Mouse (Mus musculus) bone marrow, adult 2 months (tissue): Measurements from ENCODE around the gene Daglb. TPM values are rescaled to one million over a fixed set of nuclear protein-coding genes. Genes with fewer than 3 reads are reported as not detected.
A peak's percentile ranks its signal among the peaks of the same experiment; 100 is the strongest.

Experiments used
- H3K27ac ChIP-seq: fragments of 200-500 bp; 2 replicates; pipeline ENCODE4 v1.5.1; 2012; ENCODE audit warnings: low read depth, mild to moderate bottlenecking, control low read depth, inconsistent platforms, low read length; ENCODE audit not compliant: control insufficient read depth, poor library complexity, insufficient read depth
- H3K4me1 ChIP-seq: fragments of 200-500 bp; 2 replicates; pipeline ENCODE4 v1.6.1; 2011; ENCODE audit warnings: low read length; ENCODE audit not compliant: control insufficient read depth, insufficient read depth
- H3K4me3 ChIP-seq: fragments of 200-500 bp; replicated peaks from 2 replicates; pipeline ENCODE3; 2011; ENCODE audit warnings: mild to moderate bottlenecking, low read depth, low read length, control low read depth; ENCODE audit not compliant: control insufficient read depth
- CTCF ChIP-seq: fragments of 200-500 bp; IDR thresholded peaks from 2 replicates; pipeline ENCODE4 v1.5.1; 2011; ENCODE audit warnings: low read length, control low read depth; ENCODE audit not compliant: control insufficient read depth, insufficient read depth
- POLR2A ChIP-seq: fragments of 200-500 bp; IDR thresholded peaks from 2 replicates; pipeline ENCODE4 v1.6.1; 2011; ENCODE audit warnings: low read depth, mild to moderate bottlenecking, control low read depth, low read length, borderline replicate concordance; ENCODE audit not compliant: control insufficient read depth
- WGBS: fragments of 180-500 bp; shearing (Covaris S2); methylation state at CpG from one replicate; pipeline ENCODE4 v1.1.7; 2018; 5-methylcytosine and 5-hydroxymethylcytosine counted together
- polyA plus RNA-seq: library from polyadenylated mRNA; stranded (reverse); fragments of >200 nt; gene quantifications from 2 replicates; pipeline ENCODE4 v1.2.4, GENCODE M21; 2011; ENCODE audit warnings: low replicate concordance; ENCODE audit not compliant: missing spikeins, insufficient read depth, insufficient read length

Daglb gene
- polyA plus RNA-seq: 11.3 and 12.4 TPM in 2 replicates

DNA sequence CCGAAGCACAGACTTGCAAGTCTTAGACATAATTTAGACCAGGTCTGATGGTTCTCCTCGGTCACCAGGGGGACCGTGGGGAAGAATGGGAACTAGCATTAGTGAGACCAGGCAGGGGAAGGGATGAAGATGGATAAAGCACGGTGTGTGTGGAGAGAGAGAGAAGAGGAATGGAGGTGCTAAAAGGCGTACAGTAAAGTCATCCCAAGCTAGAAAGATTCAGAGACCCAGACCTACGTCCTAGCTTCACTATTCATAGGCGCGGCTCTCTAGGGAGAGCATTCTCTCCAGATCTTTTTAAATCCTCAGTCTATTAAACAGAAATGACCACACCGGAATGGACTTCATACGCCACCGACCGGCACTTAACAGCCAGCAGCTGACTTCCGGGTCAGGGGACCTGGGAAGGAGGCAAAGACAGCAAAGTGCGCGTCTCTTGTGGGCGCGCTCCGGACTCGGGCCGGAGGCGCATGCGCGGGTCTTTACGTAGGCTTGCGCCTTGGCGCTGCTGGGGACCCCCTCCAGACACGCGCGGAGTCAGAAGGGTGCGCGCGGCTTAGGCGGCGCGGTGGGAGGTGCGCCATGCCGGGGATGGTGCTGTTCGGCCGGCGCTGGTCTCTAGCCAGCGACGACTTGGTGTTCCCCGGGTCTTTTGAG, at the start of gene Daglb:
Gene Daglb (plus strand): TSS at position 485 of the 657 bp plus-strand sequence.
- H3K4me3 ChIP-seq: peak within 1 kb of the TSS; percentile 82
- TF ChIP-seq CTCF (no peak), POLR2A (peak; percentile 90; the same call in 1 of the 2 replicates)
- H3K4me1 ChIP-seq: no peaks in the 10 kb centered on the region; the same call in 1 of the 2 replicates
- peak within 1 kb of the TSS; percentile 79 for H3K27ac ChIP-seq
- 2% methylated on average over 43 of the region's 43 CpGs for WGBS

- Histone ChIP-seq H3K27ac (no peak overlapping the region), H3K4me1 (no peaks in the 10 kb centered on the region; the same call in 1 of the 2 replicates), H3K4me3 (no peak overlapping the region)
- TF ChIP-seq POLR2A (no peak), CTCF (no peak)
- WGBS: 75% methylated on average over 4 of the region's 4 CpGs
Observed at GRCm38 (mm10) chr5:143421484-143421883, 42.9 kb upstream of the Daglb start.

DNA sequence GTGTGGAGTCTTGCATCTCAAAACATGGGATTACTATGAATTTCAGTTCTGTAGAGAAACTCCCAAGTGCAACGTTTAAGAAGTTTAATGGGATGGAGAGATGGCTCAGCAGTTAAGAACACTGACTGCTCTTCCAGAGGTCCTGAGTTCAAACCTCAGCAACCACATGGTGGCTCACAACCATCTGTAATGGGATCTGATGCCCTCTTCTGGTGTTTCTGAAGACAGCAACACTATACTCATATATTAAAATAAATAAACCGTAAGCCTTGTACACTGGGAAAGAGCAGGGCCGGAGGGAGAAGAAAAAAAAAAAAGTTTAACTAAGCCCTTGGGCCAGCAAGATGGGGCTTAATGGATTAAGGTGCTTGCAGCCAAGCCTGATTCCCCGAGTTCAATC, 41.4 kb upstream of the Daglb start:
- 79% methylated on average over 4 of the region's 4 CpGs for WGBS

GRCm38 (mm10) chr5:143423899-143424519, 40.4 kb upstream of the Daglb start:
- Histone ChIP-seq H3K27ac (no peak overlapping the region), H3K4me3 (no peak overlapping the region), H3K4me1 (no peaks in the 10 kb centered on the region; the same call in 1 of the 2 replicates)
- TF ChIP-seq POLR2A (no peak), CTCF (peak; percentile 78)
- 7% methylated on average over 6 of the region's 6 CpGs for WGBS

More for the DNA sequence above, 41.4 kb upstream of the Daglb start:
- TF ChIP-seq POLR2A: no peak
- TF ChIP-seq CTCF: no peak
- H3K27ac ChIP-seq: no peak overlapping the region
- no peak overlapping the region for H3K4me3 ChIP-seq
- H3K4me1 ChIP-seq: no peaks in the 10 kb centered on the region; the same call in 1 of the 2 replicates

- H3K4me1 ChIP-seq: no peaks in the 10 kb centered on the region
- no peak overlapping the region for H3K27ac ChIP-seq
- H3K4me3 ChIP-seq: no peak overlapping the region
- 2% methylated on average over 4 of the region's 4 CpGs for WGBS
- TF ChIP-seq POLR2A: no peak
- TF ChIP-seq CTCF: peak; percentile 97
Observed at GRCm38 (mm10) chr5:143434421-143434820, 30.0 kb upstream of the Daglb start.

- 68% methylated on average over 3 of the region's 3 CpGs for WGBS
- H3K4me3 ChIP-seq: no peak overlapping the region
- no peaks in the 10 kb centered on the region for H3K4me1 ChIP-seq
- H3K27ac ChIP-seq: no peak overlapping the region
- TF ChIP-seq POLR2A (no peak), CTCF (no peak)
Observed at GRCm38 (mm10) chr5:143441298-143441697, 23.1 kb upstream of the Daglb start.

- H3K4me1 ChIP-seq: no peaks in the 10 kb centered on the region
- no peak overlapping the region for H3K27ac ChIP-seq
- no peak for TF ChIP-seq CTCF
- TF ChIP-seq POLR2A: no peak
- no peak overlapping the region for H3K4me3 ChIP-seq
- WGBS: 41% methylated on average over 12 of the region's 12 CpGs
Observed at GRCm38 (mm10) chr5:143441753-143442152, 22.6 kb upstream of the Daglb start.

DNA sequence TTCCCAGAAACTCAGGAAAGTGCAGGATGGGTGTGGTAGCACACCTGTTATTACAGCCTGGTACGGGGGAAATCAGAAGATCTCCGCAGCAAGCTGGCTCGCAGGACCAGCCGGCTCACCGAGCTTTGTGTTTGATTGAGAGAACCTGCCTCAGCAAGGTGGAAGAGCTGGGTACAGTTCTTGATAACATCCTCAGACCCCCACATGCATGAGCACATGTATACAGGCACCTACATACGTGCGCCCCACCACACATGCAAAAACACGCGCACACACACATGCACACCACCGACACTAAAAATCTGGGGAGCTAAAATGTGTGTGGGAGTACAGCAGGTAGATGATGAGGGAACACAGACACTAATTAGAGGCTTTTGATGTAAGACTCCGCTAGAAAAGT, 713 bp upstream of the Daglb start:
- TF ChIP-seq POLR2A: no peak
- no peak for TF ChIP-seq CTCF
- 87% methylated on average over 11 of the region's 11 CpGs for WGBS
- no peak overlapping the region for H3K4me3 ChIP-seq
- no peaks in the 10 kb centered on the region; the same call in 1 of the 2 replicates for H3K4me1 ChIP-seq
- no peak overlapping the region for H3K27ac ChIP-seq
